15 mouse cellular contexts compared by ENCODE assay signal in genomic region chr10:85006573-85007310, GRCm38 (mm10).
"Had no signal": no experiment of that assay in that cellular context is flagged by ENCODE, and none has a peak within 500 bp of the region (broad histone marks: within the 10 kb centered on the region; RNA-seq: fewer than 3 reads in every experiment).

No protein-coding gene starts in this region.

- H3K27ac ChIP-seq: kidney, postnatal 0 days; layer of hippocampus, adult 2 months; limb, embryonic 12.5 days; midbrain, embryonic 10.5 days; neural tube, embryonic 15.5 days; stomach, embryonic 15.5 days had no signal

- H3K9ac ChIP-seq: limb, embryonic 12.5 days; neural tube, embryonic 15.5 days; stomach, embryonic 15.5 days had no signal

- H3K36me3 ChIP-seq: stomach, embryonic 15.5 days had no signal

- H3K4me1 ChIP-seq: stomach, embryonic 15.5 days had no signal

- ATAC-seq: intestine, postnatal 0 days had no signal

- DNase-seq: kidney, adult 8-10 months; kidney, postnatal 4 days; midbrain, embryonic 14.5 days; right cerebral cortex, postnatal 4 days; spleen, adult 18-20 months; thymus, adult 2 months; thymus, postnatal 4 days had no signal

- H3K4me3 ChIP-seq: layer of hippocampus, adult 2 months; limb, embryonic 12.5 days; midbrain, embryonic 10.5 days; myocyte; neural tube, embryonic 15.5 days; stomach, embryonic 15.5 days had no signal

- H3K4me2 ChIP-seq: limb, embryonic 12.5 days; neural tube, embryonic 15.5 days; stomach, embryonic 15.5 days had no signal

- H3K9me3 ChIP-seq: limb, embryonic 12.5 days; midbrain, embryonic 10.5 days; neural tube, embryonic 15.5 days; stomach, embryonic 15.5 days had no signal

- H3K27me3 ChIP-seq: limb, embryonic 12.5 days; neural tube, embryonic 15.5 days; stomach, embryonic 15.5 days had no signal
